Comparison of ENCODE assay signal across 27 mouse cellular contexts in genomic region chr14:28802126-28802525, GRCm38 (mm10).
"Had no signal": no experiment of that assay in that cellular context is flagged by ENCODE, and none has a peak within 500 bp of the region (broad histone marks: within the 10 kb centered on the region; RNA-seq: fewer than 3 reads in every experiment).

No protein-coding gene starts in this region.

- H3K4me1 ChIP-seq: heart, embryonic 13.5 days; heart, embryonic 15.5 days; hindbrain, embryonic 12.5 days; intestine, embryonic 15.5 days; liver, embryonic 13.5 days; liver, embryonic 15.5 days had no signal

- H3K27ac ChIP-seq: gastrocnemius, adult 2 months; heart, adult 2 months; heart, embryonic 13.5 days; heart, embryonic 15.5 days; hindbrain, embryonic 10.5 days; hindbrain, embryonic 12.5 days; hindbrain, embryonic 14.5 days; intestine, embryonic 15.5 days; layer of hippocampus, adult 2 months; left cerebral cortex, adult 2 months; limb, embryonic 15.5 days; liver, embryonic 13.5 days; liver, embryonic 15.5 days had no signal

- H3K4me3 ChIP-seq: gastrocnemius, adult 2 months; heart, adult 2 months; heart, embryonic 13.5 days; heart, embryonic 15.5 days; hindbrain, embryonic 10.5 days; hindbrain, embryonic 12.5 days; intestine, embryonic 15.5 days; layer of hippocampus, adult 2 months; left cerebral cortex, adult 2 months; limb, embryonic 15.5 days; liver, embryonic 13.5 days; liver, embryonic 15.5 days had no signal

- H3K9me3 ChIP-seq: heart, embryonic 15.5 days; intestine, embryonic 15.5 days; limb, embryonic 15.5 days; liver, embryonic 13.5 days; liver, embryonic 15.5 days had no signal

- H3K4me2 ChIP-seq: heart, embryonic 11.5 days; heart, embryonic 13.5 days; heart, embryonic 15.5 days; hindbrain, embryonic 12.5 days; hindbrain, embryonic 14.5 days; intestine, embryonic 15.5 days; limb, embryonic 15.5 days; liver, embryonic 13.5 days; liver, embryonic 15.5 days had no signal

- DNase-seq: gastrocnemius, adult 2 months; gastrocnemius, postnatal 10 days; gastrocnemius, postnatal 25 days; heart, adult 11 months; heart, adult 2 months; heart, postnatal 4 days; kidney, adult 18-20 months; kidney, adult 8-10 months; kidney, postnatal 10 days; kidney, postnatal 25 days; kidney, postnatal 4 days; liver, embryonic 13.5 days; liver, postnatal 0 days had no signal

- ATAC-seq: hindbrain, embryonic 16.5 days; inflammation-experienced regulatory T-cells, adult 6 months; intestine, embryonic 15.5 days; intestine, postnatal 0 days; liver, postnatal 0 days had no signal

- H3K9ac ChIP-seq: heart, embryonic 13.5 days; heart, embryonic 15.5 days; hindbrain, embryonic 12.5 days; hindbrain, embryonic 14.5 days; intestine, embryonic 15.5 days; limb, embryonic 15.5 days; liver, embryonic 13.5 days; liver, embryonic 15.5 days; liver, postnatal 0 days had no signal

- H3K36me3 ChIP-seq: heart, embryonic 13.5 days; heart, embryonic 15.5 days; hindbrain, embryonic 10.5 days; hindbrain, embryonic 12.5 days; intestine, embryonic 15.5 days; limb, embryonic 15.5 days; liver, embryonic 13.5 days; liver, embryonic 15.5 days had no signal

- H3K27me3 ChIP-seq: hindbrain, embryonic 12.5 days; intestine, embryonic 15.5 days; limb, embryonic 15.5 days; liver, embryonic 13.5 days; liver, embryonic 15.5 days had no signal
